Mouse (Mus musculus) neural tube, embryonic 12.5 days (tissue): ENCODE measurements at regions not wholly inside any gene's neighbourhood (a gene's known extent, or its start where the extent isn't known, plus 50 kb on each side); places are given as distances from the start of the nearest gene placed in this dataset.

Source experiments
- ATAC-seq: fragments of 200-750 bp; cut with Nextera tagmentation; 2 replicates; pipeline ENCODE4 v1.8.0; 2017; ENCODE audit warnings: low read depth, mild to moderate bottlenecking, moderate TSS enrichment, moderate library complexity; ENCODE audit not compliant: low FRiP score
- H3K27ac ChIP-seq: fragments of 300-500 bp; sonication (generic); 2 replicates; pipeline ENCODE4 v1.5.1; 2016
- H3K27me3 ChIP-seq: fragments of 300-500 bp; sonication (generic); replicated peaks from 2 replicates; pipeline ENCODE4 v1.6.1; 2016; ENCODE audit warnings: mild to moderate bottlenecking
- H3K36me3 ChIP-seq: fragments of 300-500 bp; sonication (generic); 2 replicates; pipeline ENCODE4 v1.6.1; 2016; ENCODE audit warnings: mild to moderate bottlenecking
- H3K4me1 ChIP-seq: fragments of 300-500 bp; sonication (generic); 2 replicates; pipeline ENCODE4 v1.6.1; 2016
- H3K4me2 ChIP-seq: fragments of 300-500 bp; sonication (generic); replicated peaks from 2 replicates; pipeline ENCODE4 v1.6.1; 2016; ENCODE audit warnings: mild to moderate bottlenecking
- H3K4me3 ChIP-seq: fragments of 300-500 bp; sonication (generic); 2 replicates; pipeline ENCODE4 v1.5.1; 2016
- H3K9ac ChIP-seq: fragments of 300-500 bp; sonication (generic); 2 replicates; pipeline ENCODE4 v1.6.1; 2016; ENCODE audit warnings: mild to moderate bottlenecking
- H3K9me3 ChIP-seq: fragments of 300-500 bp; sonication (generic); 2 replicates; pipeline ENCODE4 v1.6.1; 2016; ENCODE audit warnings: mild to moderate bottlenecking
- WGBS: fragments of 180-500 bp; shearing (Covaris S2); methylation state at CpG from one replicate; pipeline ENCODE4 v1.1.7; 2016; 5-methylcytosine and 5-hydroxymethylcytosine counted together

- H3K27me3 ChIP-seq, result no peaks in the 10 kb centered on the region
- no peak overlapping the region for H3K4me2 ChIP-seq
- no peak overlapping the region for H3K4me3 ChIP-seq
- H3K36me3 ChIP-seq, result no peaks in the 10 kb centered on the region
- H3K9ac ChIP-seq, result no peak overlapping the region
- no peak for ATAC-seq
- no peaks in the 10 kb centered on the region for H3K4me1 ChIP-seq
- H3K27ac ChIP-seq, result no peak overlapping the region
- H3K9me3 ChIP-seq, result no peaks in the 10 kb centered on the region
- WGBS, result 91% methylated on average over 7 of the region's 7 CpGs
These were observed 114.3 kb downstream of the Spata18 start for GRCm38 (mm10) chr5:73765466-73765865.

- no peak for ATAC-seq
- no peaks in the 10 kb centered on the region for H3K4me1 ChIP-seq
- H3K9me3 ChIP-seq, result peaks cover 7% of the 10 kb centered on the region; the same call in 1 of the 2 replicates
- H3K27me3 ChIP-seq, result no peaks in the 10 kb centered on the region
- H3K4me3 ChIP-seq, result no peak overlapping the region
- no peak overlapping the region for H3K9ac ChIP-seq
- no peak overlapping the region for H3K27ac ChIP-seq
- 75% methylated on average over 3 of the region's 3 CpGs for WGBS
- no peak overlapping the region for H3K4me2 ChIP-seq
- H3K36me3 ChIP-seq, result no peaks in the 10 kb centered on the region
These were observed 117.1 kb downstream of the Spata18 start for GRCm38 (mm10) chr5:73768253-73768652.

DNA sequence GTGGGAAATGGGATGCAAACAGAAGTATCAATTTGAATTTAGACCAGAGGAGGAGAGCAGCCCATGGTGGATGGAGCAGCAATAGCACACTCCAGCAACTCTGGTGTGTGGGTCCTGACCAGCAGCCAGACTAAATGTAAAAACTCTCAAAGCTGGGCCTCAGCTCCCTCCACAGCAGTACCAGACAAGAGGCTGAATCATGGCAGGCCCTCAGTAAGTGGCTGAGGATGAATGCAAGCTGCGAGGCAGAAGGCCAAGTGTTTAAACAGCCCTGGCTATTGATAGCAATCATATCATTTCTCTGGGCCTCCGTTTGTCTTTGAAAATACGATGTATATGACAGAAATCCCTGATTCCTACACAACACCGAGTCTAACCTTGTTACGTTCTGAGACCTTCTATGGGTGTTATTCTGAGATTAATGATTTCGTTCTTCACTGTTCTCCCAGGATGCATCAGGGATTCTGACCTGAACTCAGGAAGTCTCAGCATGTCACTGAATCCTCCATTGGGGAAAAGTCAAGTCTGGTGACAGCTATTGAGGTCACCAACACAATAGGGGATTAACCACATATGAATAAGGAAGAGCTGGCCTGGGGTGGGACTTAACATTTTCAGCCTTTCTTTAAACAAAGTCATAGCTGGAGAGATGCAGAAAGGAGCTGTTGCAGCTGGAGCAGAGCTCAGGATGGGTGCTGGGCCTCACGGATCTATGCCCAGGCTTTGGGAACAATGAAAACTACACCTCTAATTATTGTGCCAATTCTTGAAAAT lies 124.8 kb downstream of the Spata18 start:
- no peak overlapping the region for H3K9ac ChIP-seq
- H3K4me3 ChIP-seq, result no peak overlapping the region
- 87% methylated on average over 7 of the region's 7 CpGs for WGBS
- H3K4me1 ChIP-seq, result no peaks in the 10 kb centered on the region
- no peaks in the 10 kb centered on the region for H3K36me3 ChIP-seq
- H3K9me3 ChIP-seq, result peaks cover 12% of the 10 kb centered on the region; the same call in 1 of the 2 replicates
- no peak for ATAC-seq
- H3K27me3 ChIP-seq, result no peaks in the 10 kb centered on the region
- H3K27ac ChIP-seq, result no peak overlapping the region
- H3K4me2 ChIP-seq, result no peak overlapping the region

GRCm38 (mm10) chr5:73777282-73777921 lies 126.2 kb downstream of the Spata18 start:
- Histone ChIP-seq H3K4me2 (no peak overlapping the region), H3K36me3 (no peaks in the 10 kb centered on the region), H3K4me3 (no peak overlapping the region), H3K9me3 (peaks cover 12% of the 10 kb centered on the region; the same call in 1 of the 2 replicates), H3K9ac (no peak overlapping the region), H3K27me3 (no peaks in the 10 kb centered on the region), H3K27ac (no peak overlapping the region), H3K4me1 (peaks cover 3% of the 10 kb centered on the region; the same call in 1 of the 2 replicates)
- no peak for ATAC-seq
- WGBS, result 89% methylated on average over 9 of the region's 9 CpGs

DNA sequence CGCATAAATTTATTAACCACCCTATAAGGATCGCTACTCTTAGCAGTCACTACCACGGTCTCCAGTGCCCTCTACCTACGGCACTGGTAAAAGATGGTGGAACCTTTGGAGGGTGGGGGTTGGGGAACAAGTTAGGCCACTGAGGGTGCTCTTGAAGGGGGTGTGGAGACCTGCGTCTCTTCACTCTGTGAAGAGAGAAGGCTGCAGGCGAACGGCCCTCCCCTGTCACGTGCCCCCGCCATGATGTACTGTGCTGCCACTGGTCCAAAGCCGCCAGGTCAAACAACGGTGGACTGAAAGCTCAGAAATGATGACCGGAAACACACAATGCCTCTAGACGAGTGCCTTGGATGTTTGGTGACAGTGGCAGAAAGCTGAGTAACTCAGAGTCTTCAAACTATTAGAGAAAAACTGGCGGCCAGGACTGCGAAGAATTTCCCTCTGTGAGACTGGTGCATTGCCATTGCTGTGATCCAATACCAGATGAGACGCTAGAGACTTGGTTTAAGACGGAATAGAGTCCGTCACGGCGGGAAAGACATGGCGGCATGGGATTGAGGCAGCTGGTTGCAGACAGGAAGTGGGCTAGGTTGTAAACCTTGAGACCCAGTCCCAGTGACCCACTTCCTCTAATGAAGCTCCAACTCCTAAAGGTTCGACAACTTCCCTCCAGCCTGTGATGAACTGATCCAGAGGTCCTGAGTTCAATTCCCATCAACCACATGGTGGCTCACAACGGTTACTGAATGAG lies 130.2 kb downstream of the Spata18 start:
- Histone ChIP-seq H3K9ac (no peak overlapping the region), H3K27me3 (no peaks in the 10 kb centered on the region), H3K27ac (no peak overlapping the region), H3K36me3 (no peaks in the 10 kb centered on the region), H3K4me1 (peaks cover 9% of the 10 kb centered on the region; the same call in 1 of the 2 replicates), H3K4me2 (no peak overlapping the region), H3K4me3 (no peak overlapping the region), H3K9me3 (no peaks in the 10 kb centered on the region)
- WGBS, result 90% methylated on average over 23 of the region's 23 CpGs
- ATAC-seq, result no peak

DNA sequence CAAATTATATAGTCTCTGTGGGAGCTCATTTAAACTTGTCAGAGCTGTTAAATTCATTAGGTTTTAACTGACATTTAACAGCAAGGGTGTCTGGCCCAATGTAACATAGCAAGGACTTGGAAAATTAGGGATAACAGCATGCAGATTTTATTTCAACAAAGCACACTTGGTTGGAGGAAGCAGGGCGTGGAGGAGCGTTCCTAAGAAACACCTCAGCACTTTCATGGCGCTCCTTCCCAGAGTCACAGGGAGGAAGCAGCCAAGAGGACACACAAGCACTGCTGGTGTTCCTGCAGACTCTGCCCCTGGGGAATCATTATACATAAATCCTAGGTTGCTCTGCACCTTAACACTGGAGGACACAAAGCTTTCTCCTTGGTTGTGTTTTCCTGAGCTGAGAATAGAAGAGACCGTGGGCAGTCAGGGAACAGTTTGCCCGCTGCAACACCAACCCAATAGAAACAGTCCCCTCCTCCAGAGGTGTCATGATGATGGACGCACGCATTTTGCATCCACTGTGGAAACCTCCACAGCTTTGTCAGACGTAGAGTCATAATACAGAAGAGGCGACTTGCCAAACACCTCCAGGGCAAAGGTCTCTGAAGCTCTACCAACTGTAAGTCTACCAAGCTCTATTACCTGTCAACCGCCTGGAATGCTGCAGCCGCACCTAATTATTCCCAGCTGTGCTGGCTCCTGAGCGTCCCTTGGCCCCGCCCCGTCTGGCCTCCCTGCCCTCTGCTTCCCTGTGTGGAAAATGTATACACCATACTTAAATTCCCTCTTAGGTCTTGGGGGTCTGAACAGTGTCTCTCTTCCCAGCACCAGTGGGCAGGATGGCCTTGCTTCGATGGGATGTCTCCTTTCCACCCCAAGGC lies 131.3 kb downstream of the Spata18 start:
- ATAC-seq, result no peak
- WGBS, result 60% methylated on average over 15 of the region's 15 CpGs
- no peak overlapping the region for H3K27ac ChIP-seq

DNA sequence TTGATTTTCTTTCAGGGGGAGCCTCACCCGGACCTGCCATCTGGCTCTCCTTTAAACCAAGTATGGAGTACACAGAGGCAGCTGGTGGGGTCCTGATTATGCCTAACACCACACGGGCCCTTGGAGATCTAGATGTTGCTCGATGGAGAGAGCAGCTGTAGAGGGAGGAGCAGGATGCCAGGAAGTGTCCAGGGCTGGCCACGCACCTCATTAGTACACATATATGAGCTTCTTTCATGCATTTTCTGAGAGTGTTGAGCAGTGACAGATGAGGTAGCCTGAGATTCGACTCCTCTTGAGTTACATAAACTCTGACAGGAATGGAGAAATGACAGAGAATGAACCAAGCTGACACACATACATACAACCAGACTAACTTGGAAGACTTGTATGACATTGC lies 136.1 kb downstream of the Spata18 start:
- Histone ChIP-seq H3K9me3 (no peaks in the 10 kb centered on the region), H3K4me2 (no peak overlapping the region), H3K4me1 (peaks cover 8% of the 10 kb centered on the region; the same call in 1 of the 2 replicates), H3K36me3 (no peaks in the 10 kb centered on the region), H3K9ac (no peak overlapping the region), H3K27me3 (no peaks in the 10 kb centered on the region), H3K4me3 (no peak overlapping the region), H3K27ac (no peak overlapping the region)
- 72% methylated on average over 5 of the region's 5 CpGs for WGBS
- no peak for ATAC-seq

More for the DNA sequence above, 131.3 kb downstream of the Spata18 start:
- H3K4me1 ChIP-seq, result peaks cover 9% of the 10 kb centered on the region; the same call in 1 of the 2 replicates
- no peaks in the 10 kb centered on the region for H3K9me3 ChIP-seq
- no peak overlapping the region for H3K9ac ChIP-seq
- H3K27me3 ChIP-seq, result no peaks in the 10 kb centered on the region
- H3K36me3 ChIP-seq, result no peaks in the 10 kb centered on the region
- peak overlapping the region; percentile 16; the same call in 1 of the 2 replicates for H3K4me2 ChIP-seq
- H3K4me3 ChIP-seq, result no peak overlapping the region

- H3K36me3 ChIP-seq, result no peaks in the 10 kb centered on the region
- no peak for ATAC-seq
- WGBS, result 80% methylated on average over 3 of the region's 3 CpGs
These were observed 141.0 kb downstream of the Spata18 start for GRCm38 (mm10) chr5:73792216-73792615.

GRCm38 (mm10) chr5:73796201-73796600 lies 145.0 kb downstream of the Spata18 start:
- no peak overlapping the region for H3K4me3 ChIP-seq
- H3K27ac ChIP-seq, result no peak overlapping the region
- H3K9ac ChIP-seq, result no peak overlapping the region
- H3K27me3 ChIP-seq, result no peaks in the 10 kb centered on the region
- no peak overlapping the region for H3K4me2 ChIP-seq
- WGBS, result 76% methylated on average over 2 of the region's 2 CpGs
- no peaks in the 10 kb centered on the region for H3K36me3 ChIP-seq
- no peaks in the 10 kb centered on the region for H3K4me1 ChIP-seq
- no peaks in the 10 kb centered on the region for H3K9me3 ChIP-seq
- ATAC-seq, result no peak

More at GRCm38 (mm10) chr5:73792216-73792615, 141.0 kb downstream of the Spata18 start:
- Histone ChIP-seq H3K4me3 (no peak overlapping the region), H3K9ac (no peak overlapping the region), H3K27ac (no peak overlapping the region), H3K27me3 (no peaks in the 10 kb centered on the region), H3K9me3 (no peaks in the 10 kb centered on the region), H3K4me2 (no peak overlapping the region), H3K4me1 (no peaks in the 10 kb centered on the region)

GRCm38 (mm10) chr5:73797980-73798379 lies 146.8 kb downstream of the Spata18 start:
- Histone ChIP-seq H3K4me2 (no peak overlapping the region), H3K27ac (no peak overlapping the region), H3K9me3 (no peaks in the 10 kb centered on the region), H3K36me3 (no peaks in the 10 kb centered on the region), H3K4me1 (no peaks in the 10 kb centered on the region), H3K4me3 (no peak overlapping the region), H3K9ac (no peak overlapping the region), H3K27me3 (no peaks in the 10 kb centered on the region)
- 76% methylated on average over 3 of the region's 3 CpGs for WGBS
- no peak for ATAC-seq

DNA sequence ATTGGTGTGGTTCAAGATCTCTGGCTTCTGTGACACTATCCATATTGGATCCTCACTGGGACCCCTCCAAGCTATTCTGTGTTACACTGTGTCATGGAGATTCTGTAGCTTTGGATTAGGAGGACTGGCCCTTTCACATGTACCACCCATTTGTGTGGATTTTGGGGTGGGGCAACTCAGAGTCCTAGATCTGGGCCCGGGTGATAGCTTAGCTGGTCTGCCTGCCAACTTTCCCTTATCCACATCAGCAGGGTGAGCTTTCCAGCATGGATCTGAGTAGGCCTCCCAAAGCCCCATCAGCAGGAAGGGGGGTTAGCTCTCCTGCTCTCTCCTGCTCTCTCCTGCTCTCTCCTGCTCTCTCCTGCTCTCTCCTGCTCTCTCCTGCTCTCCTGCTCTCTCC lies 152.3 kb downstream of the Spata18 start:
- Histone ChIP-seq H3K9ac (no peak overlapping the region), H3K4me1 (no peaks in the 10 kb centered on the region), H3K36me3 (no peaks in the 10 kb centered on the region), H3K27ac (no peak overlapping the region), H3K27me3 (no peaks in the 10 kb centered on the region), H3K4me3 (no peak overlapping the region), H3K9me3 (no peaks in the 10 kb centered on the region), H3K4me2 (no peak overlapping the region)
- no peak for ATAC-seq
- WGBS, result 97% methylated on average over 1 of the region's 1 CpGs
